Mouse (Mus musculus): ENCODE data around the gene Gm49373. TPM values are rescaled to one million over a fixed set of nuclear protein-coding genes. Genes with fewer than 3 reads are reported as not detected.
A peak's percentile ranks its signal among the peaks of the same experiment; 100 is the strongest.

Gm49373 gene
- not detected in 2 replicates for total RNA-seq (2015; ENCODE audit: low replicate concordance)
- total RNA-seq (2017; ENCODE audit: low replicate concordance) = not detected in 2 replicates

GRCm38 (mm10) chr9:21073044-21073840 lies at the start of gene Gm49373, which contains the start of gene Fdx1l:
Gm49373 (minus strand) TSS chr9:21073096.
Fdx1l (minus strand) TSS chr9:21073614.
- ATAC-seq (replicated peaks; ENCODE audit: low FRiP score, poor library complexity, severe bottlenecking) = peak; percentile 91

GRCm38 (mm10) chr9:21121483-21121882 lies 48.6 kb upstream of the Gm49373 start:
- ATAC-seq (replicated peaks; ENCODE audit: low FRiP score, poor library complexity, severe bottlenecking) = no peak

GRCm38 (mm10) chr9:21117073-21117472 lies 44.2 kb upstream of the Gm49373 start:
- ATAC-seq (replicated peaks; ENCODE audit: low FRiP score, poor library complexity, severe bottlenecking) = no peak

GRCm38 (mm10) chr9:21115105-21115504 lies 42.2 kb upstream of the Gm49373 start:
- no peak for ATAC-seq (replicated peaks; ENCODE audit: low FRiP score, poor library complexity, severe bottlenecking)

- ATAC-seq (replicated peaks; ENCODE audit: low FRiP score, poor library complexity, severe bottlenecking) = no peak
These were observed 41.3 kb upstream of the Gm49373 start for GRCm38 (mm10) chr9:21114190-21114589.

GRCm38 (mm10) chr9:21113751-21114150 lies 40.9 kb upstream of the Gm49373 start:
- no peak for ATAC-seq (replicated peaks; ENCODE audit: low FRiP score, poor library complexity, severe bottlenecking)

- no peak for ATAC-seq (replicated peaks; ENCODE audit: low FRiP score, poor library complexity, severe bottlenecking)
These were observed 34.8 kb upstream of the Gm49373 start for GRCm38 (mm10) chr9:21107607-21108237.

GRCm38 (mm10) chr9:21105760-21106564 lies 33.1 kb upstream of the Gm49373 start:
- ATAC-seq (replicated peaks; ENCODE audit: low FRiP score, poor library complexity, severe bottlenecking) = peak; percentile 92

- ATAC-seq (replicated peaks; ENCODE audit: low FRiP score, poor library complexity, severe bottlenecking) = no peak
These were observed 31.9 kb upstream of the Gm49373 start for GRCm38 (mm10) chr9:21104814-21105213.

GRCm38 (mm10) chr9:21102076-21102475 lies 29.2 kb upstream of the Gm49373 start:
- no peak for ATAC-seq (replicated peaks; ENCODE audit: low FRiP score, poor library complexity, severe bottlenecking)

- no peak for ATAC-seq (replicated peaks; ENCODE audit: low FRiP score, poor library complexity, severe bottlenecking)
These were observed 27.7 kb upstream of the Gm49373 start for GRCm38 (mm10) chr9:21100447-21101161.

- ATAC-seq (replicated peaks; ENCODE audit: low FRiP score, poor library complexity, severe bottlenecking) = peak; percentile 22
These were observed 24.9 kb upstream of the Gm49373 start for GRCm38 (mm10) chr9:21097793-21098192.

GRCm38 (mm10) chr9:21095958-21096357 lies 23.1 kb upstream of the Gm49373 start:
- no peak for ATAC-seq (replicated peaks; ENCODE audit: low FRiP score, poor library complexity, severe bottlenecking)

GRCm38 (mm10) chr9:21093423-21093822 lies 20.5 kb upstream of the Gm49373 start:
- no peak for ATAC-seq (replicated peaks; ENCODE audit: low FRiP score, poor library complexity, severe bottlenecking)

GRCm38 (mm10) chr9:21091707-21092320 lies 18.9 kb upstream of the Gm49373 start, which contains the start of the genes Gm38431 and Raver1:
Gm38431 (minus strand) TSS chr9:21091997.
Raver1 (minus strand) TSS chr9:21092008.
- ATAC-seq (replicated peaks; ENCODE audit: low FRiP score, poor library complexity, severe bottlenecking) = peak; percentile 98

GRCm38 (mm10) chr9:21090972-21091706 lies 18.2 kb upstream of the Gm49373 start:
- peak; percentile 15; the same call in 1 of the 2 replicates for ATAC-seq (replicated peaks; ENCODE audit: low FRiP score, poor library complexity, severe bottlenecking)

GRCm38 (mm10) chr9:21090537-21090936 lies 17.6 kb upstream of the Gm49373 start:
- ATAC-seq (replicated peaks; ENCODE audit: low FRiP score, poor library complexity, severe bottlenecking) = no peak

- ATAC-seq (replicated peaks; ENCODE audit: low FRiP score, poor library complexity, severe bottlenecking) = no peak
These were observed 10.4 kb upstream of the Gm49373 start for GRCm38 (mm10) chr9:21083324-21083723.

Measured in erythroid progenitor cell, adult 5-6 weeks (primary cell).